ENCODE assay signal across 30 mouse cellular contexts in the genomic region with DNA sequence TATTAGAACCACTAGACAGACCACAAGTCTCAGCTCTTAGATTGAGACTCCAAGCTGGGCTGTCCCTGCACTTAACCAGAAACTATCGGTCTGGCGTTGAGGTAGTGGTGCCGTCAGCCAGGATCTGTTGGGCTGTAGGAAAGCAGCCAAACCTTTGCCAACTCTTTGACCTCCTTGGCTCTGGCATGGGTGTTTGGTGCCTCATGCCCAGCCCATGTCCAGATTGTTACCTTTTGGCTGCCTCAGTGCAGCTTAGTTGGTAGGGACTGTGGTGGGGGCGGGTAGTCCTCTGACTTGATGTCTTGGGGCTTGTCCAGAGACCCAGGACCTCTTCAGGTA. TPM values are rescaled to one million over a fixed set of nuclear protein-coding genes. Genes with fewer than 3 reads are reported as not detected.
DNase-seq lines count a peak whose midpoint lies in the region; ATAC-seq and TF ChIP-seq lines count a peak whose summit lies in the region.
"Had no signal": no experiment of that assay in that cellular context is flagged by ENCODE, and none has a peak within 500 bp of the region (broad histone marks: within the 10 kb centered on the region; RNA-seq: fewer than 3 reads in every experiment).

No protein-coding gene starts in this region.

- H3K36me3 ChIP-seq in kidney, embryonic 15.5 days, result no peaks in the 10 kb centered on the region
- H3K36me3 ChIP-seq in small intestine, adult 2 months (ENCODE audit: control insufficient read depth, insufficient read depth, low read length), result peaks cover 19% of the 10 kb centered on the region
- no peaks in the 10 kb centered on the region for H3K36me3 ChIP-seq in neural tube, embryonic 15.5 days
- H3K36me3 ChIP-seq: embryonic facial prominence, embryonic 13.5 days; heart, embryonic 12.5 days; liver, embryonic 15.5 days; lung, embryonic 15.5 days; midbrain, embryonic 10.5 days; midbrain, embryonic 15.5 days had no signal

- H3K9me3 ChIP-seq in kidney, embryonic 15.5 days (replicated peaks), result no peaks in the 10 kb centered on the region
- H3K9me3 ChIP-seq in neural tube, embryonic 15.5 days (replicated peaks), result no peaks in the 10 kb centered on the region
- H3K9me3 ChIP-seq: embryonic facial prominence, embryonic 13.5 days; heart, embryonic 12.5 days; liver, embryonic 15.5 days; lung, embryonic 15.5 days; midbrain, embryonic 10.5 days; midbrain, embryonic 15.5 days had no signal

- H3K27me3 ChIP-seq in kidney, embryonic 15.5 days, result no peaks in the 10 kb centered on the region
- H3K27me3 ChIP-seq in small intestine, adult 2 months (ENCODE audit: control insufficient read depth, insufficient read depth, low read length), result no peaks in the 10 kb centered on the region
- no peaks in the 10 kb centered on the region for H3K27me3 ChIP-seq in neural tube, embryonic 15.5 days (replicated peaks)
- H3K27me3 ChIP-seq: embryonic facial prominence, embryonic 13.5 days; liver, embryonic 15.5 days; lung, embryonic 15.5 days; midbrain, embryonic 15.5 days; Patski had no signal

- peaks cover 6% of the 10 kb centered on the region; the same call in 1 of the 2 replicates for H3K4me1 ChIP-seq in kidney, embryonic 15.5 days
- H3K4me1 ChIP-seq in small intestine, adult 2 months (ENCODE audit: control insufficient read depth, insufficient read depth, insufficient read length, low read length), result peaks cover 34% of the 10 kb centered on the region
- H3K4me1 ChIP-seq in neural tube, embryonic 15.5 days, result no peaks in the 10 kb centered on the region
- H3K4me1 ChIP-seq: heart, embryonic 12.5 days; liver, embryonic 15.5 days; lung, embryonic 15.5 days; midbrain, embryonic 15.5 days had no signal

- no peak overlapping the region for H3K4me2 ChIP-seq in kidney, embryonic 15.5 days
- no peak overlapping the region for H3K4me2 ChIP-seq in neural tube, embryonic 15.5 days
- H3K4me2 ChIP-seq: embryonic facial prominence, embryonic 13.5 days; heart, embryonic 12.5 days; hindbrain, embryonic 14.5 days; liver, embryonic 15.5 days; lung, embryonic 15.5 days; midbrain, embryonic 15.5 days had no signal

- TF ChIP-seq POLR2A in small intestine, adult 2 months (IDR thresholded peaks at IDR 0.05; ENCODE audit: low read depth, low read length), result no peak

- DNase-seq in adrenal gland, postnatal 14 days, result peak; percentile 57
- no peak for DNase-seq in adrenal gland, adult 8-10 months
- DNase-seq in kidney, adult 11 months, result peak; percentile 63
- DNase-seq in kidney, postnatal 25 days, result peak; percentile 35 to 75
- DNase-seq in kidney, postnatal 4 days, result no peak
- DNase-seq: cerebellum, adult 18-20 months; cerebellum, postnatal 10 days; forebrain, postnatal 0 days; gastrocnemius, postnatal 36 days; liver; thymus, adult 18-20 months; thymus, postnatal 25 days had no signal

- no peak for TF ChIP-seq CTCF in small intestine, adult 2 months (IDR thresholded peaks at IDR 0.05; ENCODE audit: extremely low read depth, insufficient read length, insufficient replicate concordance, low read depth, low read length)

- no peak for ATAC-seq in kidney, embryonic 15.5 days (replicated peaks; ENCODE audit: low FRiP score)
- ATAC-seq in neural tube, embryonic 15.5 days (ENCODE audit: low FRiP score), result no peak
- ATAC-seq: forebrain, postnatal 0 days; midbrain, embryonic 15.5 days had no signal

- H3K27ac ChIP-seq in kidney, embryonic 15.5 days, result no peak overlapping the region
- peak overlapping the region; percentile 81 for H3K27ac ChIP-seq in small intestine, adult 2 months (ENCODE audit: insufficient read depth, low read depth, low read length)
- H3K27ac ChIP-seq in neural tube, embryonic 15.5 days (replicated peaks), result no peak overlapping the region
- H3K27ac ChIP-seq: embryonic facial prominence, embryonic 13.5 days; heart, adult 2 months; hindbrain, embryonic 14.5 days; liver, embryonic 15.5 days; lung, embryonic 15.5 days; midbrain, embryonic 10.5 days; midbrain, embryonic 15.5 days; stomach, postnatal 0 days had no signal

- H3K9ac ChIP-seq in kidney, embryonic 15.5 days, result no peak overlapping the region
- no peak overlapping the region for H3K9ac ChIP-seq in neural tube, embryonic 15.5 days (replicated peaks)
- H3K9ac ChIP-seq: embryonic facial prominence, embryonic 13.5 days; forebrain, postnatal 0 days; heart, embryonic 12.5 days; hindbrain, embryonic 14.5 days; liver, embryonic 15.5 days; lung, embryonic 15.5 days; midbrain, embryonic 15.5 days had no signal

- H3K4me3 ChIP-seq in kidney, embryonic 15.5 days (replicated peaks), result no peak overlapping the region
- H3K4me3 ChIP-seq in small intestine, adult 2 months (ENCODE audit: low read depth, low read length), result no peak overlapping the region
- no peak overlapping the region for H3K4me3 ChIP-seq in neural tube, embryonic 15.5 days (replicated peaks)
- H3K4me3 ChIP-seq: embryonic facial prominence, embryonic 13.5 days; heart, adult 2 months; heart, embryonic 12.5 days; liver, embryonic 15.5 days; lung, embryonic 15.5 days; midbrain, embryonic 10.5 days; midbrain, embryonic 15.5 days had no signal

- 89% methylated on average over 4 of the region's 4 CpGs for WGBS in kidney, embryonic 15.5 days
- 78% methylated on average over 4 of the region's 4 CpGs for WGBS in small intestine, adult 2 months
- WGBS in neural tube, embryonic 15.5 days, result 96% methylated on average over 4 of the region's 4 CpGs

RNA-seq across cellular contexts. Expression of a gene that starts 9.6 kb away (rescaled TPM):
- total RNA-seq in adrenal gland, postnatal 14 days (2021), result 21.1 and 23.9 TPM in 2 replicates
- 10 to 100 TPM in 1 of 4 experiments, 1 to 10 TPM in 3; 5.3 to 11.2 (median 7.7) TPM for total RNA-seq in adrenal gland, adult 8-10 months (2022)
- 1.4 and 1.6 TPM in 2 replicates for polyA plus RNA-seq in kidney, embryonic 15.5 days (2015; fragmentation: Nextera tagmentation; extraction: Ambion mirVana)
- 41.7 and 92.0 TPM in 2 replicates for polyA plus RNA-seq in small intestine, adult 2 months (2012; rRNA removed)
- 0.52 and 1.7 TPM in 2 replicates for polyA plus RNA-seq in neural tube, embryonic 15.5 days (2015; fragmentation: Nextera tagmentation; extraction: Ambion mirVana)
- total RNA-seq: MEL had no signal
- polyA plus RNA-seq: forebrain, embryonic 11.5 days; heart, postnatal 0 days; limb, embryonic 11.5 days; midbrain, embryonic 10.5 days had no signal

RNA-seq across cellular contexts. Expression of a gene that starts 9.7 kb away (rescaled TPM):
- total RNA-seq in adrenal gland, postnatal 14 days (2021), result 2.2 and 2.3 TPM in 2 replicates
- 1 to 10 TPM; 1.1 to 3.5 (median 2.2) TPM for total RNA-seq in adrenal gland, adult 8-10 months (2022)
- 1.2 and 1.3 TPM in 2 replicates for polyA plus RNA-seq in kidney, embryonic 15.5 days (2015; fragmentation: Nextera tagmentation; extraction: Ambion mirVana)
- polyA plus RNA-seq in small intestine, adult 2 months (2012; rRNA removed), result 1.2 and 3.0 TPM in 2 replicates
- polyA plus RNA-seq in neural tube, embryonic 15.5 days (2015; fragmentation: Nextera tagmentation; extraction: Ambion mirVana), result 0.96 and 4.2 TPM in 2 replicates
- total RNA-seq: gastrocnemius, postnatal 36 days; heart, adult 2 months; neutrophil, adult 5-6 weeks had no signal

RNA-seq across cellular contexts. Expression of a gene that starts 40.3 kb away (rescaled TPM):
- 52.4 and 59.0 TPM in 2 replicates for total RNA-seq in adrenal gland, postnatal 14 days (2021)
- total RNA-seq in adrenal gland, adult 8-10 months (2022), result 10 to 100 TPM; 61.4 to 88.8 (median 68.7) TPM
- 70.0 and 71.2 TPM in 2 replicates for polyA plus RNA-seq in kidney, embryonic 15.5 days (2015; fragmentation: Nextera tagmentation; extraction: Ambion mirVana)
- 3.4 and 6.3 TPM in 2 replicates for polyA plus RNA-seq in small intestine, adult 2 months (2012; rRNA removed)
- polyA plus RNA-seq in neural tube, embryonic 15.5 days (2015; fragmentation: Nextera tagmentation; extraction: Ambion mirVana), result 74.6 TPM in 2 replicates

RNA-seq across cellular contexts. Expression of a gene that starts 50.3 kb away (rescaled TPM):
- 101 and 104 TPM in 2 replicates for total RNA-seq in adrenal gland, postnatal 14 days (2021)
- total RNA-seq in adrenal gland, adult 8-10 months (2022), result 100 to 1,000 TPM; 104 to 139 (median 118) TPM
- polyA plus RNA-seq in kidney, embryonic 15.5 days (2015; fragmentation: Nextera tagmentation; extraction: Ambion mirVana), result 263 and 288 TPM in 2 replicates
- 6.0 and 14.3 TPM in 2 replicates for polyA plus RNA-seq in small intestine, adult 2 months (2012; rRNA removed)
- polyA plus RNA-seq in neural tube, embryonic 15.5 days (2015; fragmentation: Nextera tagmentation; extraction: Ambion mirVana), result 355 and 416 TPM in 2 replicates

Comparison
In these comparisons a context has a peak if more than half of its experiments do, and no peak if none do; other contexts are left out.
1. DNase-seq: peak in adrenal gland, postnatal 14 days (single experiment), kidney, adult 11 months (single experiment) and kidney, postnatal 25 days (2 of 2); none in adrenal gland, adult 8-10 months (single experiment) and kidney, postnatal 4 days (0 of 2).
2. RNA of a gene that starts 9.6 kb away (polyA plus RNA-seq): 41.7 to 92.0 TPM in small intestine, adult 2 months; 1.4 to 1.6 TPM in kidney, embryonic 15.5 days and 0.52 to 1.7 TPM in neural tube, embryonic 15.5 days; every median in the first group is over 10 times any median in the second.